Mouse (Mus musculus) right cerebral cortex, postnatal 36 days (tissue): ENCODE measurements at regions not wholly inside any gene's neighbourhood (a gene's known extent, or its start where the extent isn't known, plus 50 kb on each side); places are given as distances from the start of the nearest gene placed in this dataset.

Experiments
- DNase-seq, 2 experiments: peaks; one replicate each; pipeline ENCODE4 v3.0.0; 2022; ENCODE audit warnings: low spot score in 2 of 2, mixed read lengths in 1 of 2

GRCm38 (mm10) chr16:77704726-77705125 lies 102.8 kb upstream of the Gm11146 start:
- peak; percentile 19 to 50 for DNase-seq

GRCm38 (mm10) chr16:77695443-77695842 lies 93.5 kb upstream of the Gm11146 start:
- DNase-seq = no peak

- no peak for DNase-seq
Observed at GRCm38 (mm10) chr16:77687056-77687839, 85.4 kb upstream of the Gm11146 start.

- DNase-seq = no peak
Observed at GRCm38 (mm10) chr16:77685651-77686190, 83.8 kb upstream of the Gm11146 start.

GRCm38 (mm10) chr16:77684521-77684920 lies 82.6 kb upstream of the Gm11146 start:
- DNase-seq = no peak

- no peak for DNase-seq
Observed at GRCm38 (mm10) chr16:77679234-77679633, 77.3 kb upstream of the Gm11146 start.

- DNase-seq = no peak
Observed at GRCm38 (mm10) chr16:77676805-77677204, 74.9 kb upstream of the Gm11146 start.

- no peak for DNase-seq
Observed at GRCm38 (mm10) chr16:77675885-77676597, 74.1 kb upstream of the Gm11146 start.

GRCm38 (mm10) chr16:77671253-77671652 lies 69.4 kb upstream of the Gm11146 start:
- DNase-seq = no peak

GRCm38 (mm10) chr16:77665781-77666180 lies 63.9 kb upstream of the Gm11146 start:
- DNase-seq = no peak

- peak; percentile 49 to 59 for DNase-seq
Observed at GRCm38 (mm10) chr16:77662107-77662518, 60.2 kb upstream of the Gm11146 start.

- DNase-seq = no peak
Observed at GRCm38 (mm10) chr16:77653306-77653705, 51.4 kb upstream of the Gm11146 start.
